Mouse (Mus musculus) lung, postnatal 0 days (tissue): ENCODE measurements around the gene Fastkd2.

Experiments
- CTCF ChIP-seq: IDR thresholded peaks from 2 replicates; pipeline ENCODE4 v1.5.1; 2016; ENCODE audit warnings: antibody characterized with exemption, mild to moderate bottlenecking
- EP300 ChIP-seq: IDR thresholded peaks from 2 replicates; pipeline ENCODE4 v1.6.1; 2016; ENCODE audit warnings: antibody characterized with exemption, mild to moderate bottlenecking, control low read depth

DNA sequence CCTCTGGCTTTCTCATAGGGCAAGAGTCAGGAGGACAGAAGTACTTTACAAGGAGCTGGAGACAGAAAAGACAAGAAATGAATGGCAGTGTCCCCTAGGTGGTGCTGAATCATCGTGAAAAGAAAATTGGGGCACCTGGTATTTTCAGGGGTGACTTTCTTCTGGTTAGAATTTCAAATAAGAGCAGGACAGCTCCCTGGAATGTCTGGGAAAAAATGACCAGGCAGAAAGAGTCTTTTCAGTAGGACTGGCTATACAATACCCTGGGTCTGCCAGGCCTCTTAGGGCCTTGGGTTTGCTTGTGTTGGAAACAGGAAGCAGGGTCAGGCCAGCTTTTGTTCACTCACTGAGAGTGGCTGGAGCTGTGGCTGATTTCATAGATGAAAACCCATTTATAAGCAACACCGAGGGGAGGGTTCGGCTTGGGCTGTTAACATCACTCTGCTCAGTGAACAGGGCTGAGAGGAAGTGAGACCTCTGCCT is 32.8 kb downstream of the Fastkd2 start:
- TF ChIP-seq CTCF (peak; percentile 61), EP300 (no peak)
